Mouse (Mus musculus) lung, embryonic 14.5 days (tissue): ENCODE measurements around the gene Pygl. TPM values are rescaled to one million over a fixed set of nuclear protein-coding genes. Genes with fewer than 3 reads are reported as not detected.

Experiments used
- ATAC-seq: fragments of 200-750 bp; cut with Nextera tagmentation; 2 replicates; pipeline ENCODE4 v1.8.0; 2017; ENCODE audit warnings: mild to moderate bottlenecking, moderate TSS enrichment, moderate library complexity; ENCODE audit not compliant: insufficient read depth
- DNase-seq: peaks from one replicate; pipeline ENCODE4 v3.0.0-alpha.2; 2015
- H3K27ac ChIP-seq: fragments of 300-500 bp; sonication (generic); 2 replicates; pipeline ENCODE4 v1.5.1; 2014; ENCODE audit warnings: low read depth, mild to moderate bottlenecking, moderate library complexity
- H3K27me3 ChIP-seq: fragments of 300-500 bp; sonication (generic); 2 replicates; pipeline ENCODE4 v1.6.1; 2014; ENCODE audit warnings: low read length, control low read depth; ENCODE audit not compliant: insufficient read depth
- H3K36me3 ChIP-seq: fragments of 300-500 bp; sonication (generic); 2 replicates; pipeline ENCODE4 v1.6.1; 2014; ENCODE audit warnings: control low read depth; ENCODE audit not compliant: insufficient read depth
- H3K4me1 ChIP-seq: fragments of 300-500 bp; sonication (generic); 2 replicates; pipeline ENCODE4 v1.6.1; 2014; ENCODE audit warnings: antibody characterized with exemption, control low read depth; ENCODE audit not compliant: insufficient read depth
- H3K4me2 ChIP-seq: fragments of 300-500 bp; sonication (generic); 2 replicates; pipeline ENCODE4 v1.6.1; 2014; ENCODE audit warnings: mild to moderate bottlenecking
- H3K4me3 ChIP-seq: fragments of 300-500 bp; sonication (generic); 2 replicates; pipeline ENCODE4 v1.5.1; 2014; ENCODE audit warnings: low read depth, low read length
- H3K9ac ChIP-seq: fragments of 300-500 bp; sonication (generic); 2 replicates; pipeline ENCODE4 v1.6.1; 2014
- H3K9me3 ChIP-seq: fragments of 300-500 bp; sonication (generic); 2 replicates; pipeline ENCODE4 v1.6.1; 2016; ENCODE audit warnings: low read depth, low read length, control low read depth
- CTCF ChIP-seq: IDR thresholded peaks from 2 replicates; pipeline ENCODE4 v1.5.1; 2016; ENCODE audit warnings: antibody characterized with exemption, low read depth
- WGBS: fragments of 180-500 bp; shearing (Covaris S2); extraction: QIAGEN DNeasy Blood & Tissue Kit; methylation state at CpG from one replicate; pipeline ENCODE4 v1.1.7; 2014; 5-methylcytosine and 5-hydroxymethylcytosine counted together
- polyA plus RNA-seq: library from polyadenylated mRNA; unstranded; fragments of >200 nt; fragmentation: Nextera tagmentation; extraction: Ambion mirVana; gene quantifications from 2 replicates; pipeline ENCODE4 v1.2.1, GENCODE M21; 2014

Gene Pygl
- polyA plus RNA-seq, 1 experiment from 2014 or later, result 39.0 TPM

- ATAC-seq (no peak), DNase-seq (no peak)
- TF ChIP-seq CTCF, result no peak
- Histone ChIP-seq H3K36me3 (peaks cover 2% of the 10 kb centered on the region; the same call in 1 of the 2 replicates), H3K27ac (no peak overlapping the region), H3K27me3 (no peaks in the 10 kb centered on the region), H3K9me3 (no peaks in the 10 kb centered on the region), H3K4me2 (no peak overlapping the region), H3K9ac (no peak overlapping the region), H3K4me1 (no peaks in the 10 kb centered on the region), H3K4me3 (no peak overlapping the region)
- WGBS, result 81% methylated on average over 4 of the region's 4 CpGs
Measured at GRCm38 (mm10) chr12:70212501-70212900, 18.8 kb downstream of the Pygl start.

GRCm38 (mm10) chr12:70208214-70208613 lies 23.1 kb downstream of the Pygl start:
- no peaks in the 10 kb centered on the region for H3K27me3 ChIP-seq
- DNase-seq (no peak), ATAC-seq (no peak)
- no peak for TF ChIP-seq CTCF
- peaks cover 4% of the 10 kb centered on the region; the same call in 1 of the 2 replicates for H3K36me3 ChIP-seq
- no peaks in the 10 kb centered on the region for H3K9me3 ChIP-seq
- H3K4me3 ChIP-seq, result no peak overlapping the region
- H3K4me1 ChIP-seq, result no peaks in the 10 kb centered on the region
- 62% methylated on average over 5 of the region's 5 CpGs for WGBS
- H3K4me2 ChIP-seq, result no peak overlapping the region
- H3K27ac ChIP-seq, result no peak overlapping the region
- no peak overlapping the region for H3K9ac ChIP-seq

- no peak for DNase-seq
- Histone ChIP-seq H3K27me3 (no peaks in the 10 kb centered on the region), H3K4me3 (no peak overlapping the region), H3K9ac (no peak overlapping the region), H3K4me2 (no peak overlapping the region), H3K4me1 (no peaks in the 10 kb centered on the region), H3K9me3 (no peaks in the 10 kb centered on the region), H3K36me3 (peaks cover 4% of the 10 kb centered on the region; the same call in 1 of the 2 replicates), H3K27ac (no peak overlapping the region)
- 78% methylated on average over 8 of the region's 8 CpGs for WGBS
- no peak for ATAC-seq
- TF ChIP-seq CTCF, result no peak
Measured at GRCm38 (mm10) chr12:70204433-70204832, 26.9 kb downstream of the Pygl start.

- WGBS, result 73% methylated on average over 5 of the region's 5 CpGs
- Histone ChIP-seq H3K4me1 (no peaks in the 10 kb centered on the region), H3K27ac (no peak overlapping the region), H3K9me3 (no peaks in the 10 kb centered on the region), H3K9ac (no peak overlapping the region), H3K4me2 (no peak overlapping the region), H3K4me3 (no peak overlapping the region), H3K27me3 (no peaks in the 10 kb centered on the region), H3K36me3 (peaks cover 12% of the 10 kb centered on the region; the same call in 1 of the 2 replicates)
- DNase-seq (no peak), ATAC-seq (no peak)
- TF ChIP-seq CTCF, result peak; percentile 47
Measured at GRCm38 (mm10) chr12:70201926-70202529, 29.3 kb downstream of the Pygl start.

- Histone ChIP-seq H3K36me3 (peaks cover 15% of the 10 kb centered on the region; the same call in 1 of the 2 replicates), H3K27ac (no peak overlapping the region), H3K4me1 (no peaks in the 10 kb centered on the region), H3K27me3 (no peaks in the 10 kb centered on the region), H3K4me3 (no peak overlapping the region), H3K9me3 (no peaks in the 10 kb centered on the region), H3K9ac (no peak overlapping the region), H3K4me2 (no peak overlapping the region)
- ATAC-seq (no peak), DNase-seq (no peak)
- 78% methylated on average over 5 of the region's 5 CpGs for WGBS
- no peak for TF ChIP-seq CTCF
Measured at GRCm38 (mm10) chr12:70196341-70196740, 34.9 kb downstream of the Pygl start.

- Histone ChIP-seq H3K27me3 (no peaks in the 10 kb centered on the region), H3K4me2 (no peak overlapping the region), H3K9me3 (no peaks in the 10 kb centered on the region), H3K36me3 (peaks cover 15% of the 10 kb centered on the region; the same call in 1 of the 2 replicates), H3K27ac (no peak overlapping the region), H3K4me1 (no peaks in the 10 kb centered on the region), H3K9ac (no peak overlapping the region), H3K4me3 (no peak overlapping the region)
- ATAC-seq, result no peak
- 92% methylated on average over 6 of the region's 6 CpGs for WGBS
- DNase-seq, result no peak
- no peak for TF ChIP-seq CTCF
Measured at GRCm38 (mm10) chr12:70195426-70195825, 35.9 kb downstream of the Pygl start.

- peak overlapping the region; percentile 24 for H3K4me3 ChIP-seq
- ATAC-seq, result no peak
- H3K4me2 ChIP-seq, result peak overlapping the region; percentile 47
- WGBS, result 24% methylated on average over 19 of the region's 19 CpGs
- H3K9me3 ChIP-seq, result no peaks in the 10 kb centered on the region
- no peak for TF ChIP-seq CTCF
- H3K27ac ChIP-seq, result no peak overlapping the region
- no peaks in the 10 kb centered on the region for H3K27me3 ChIP-seq
- no peaks in the 10 kb centered on the region for H3K4me1 ChIP-seq
- peaks cover 10% of the 10 kb centered on the region; the same call in 1 of the 2 replicates for H3K36me3 ChIP-seq
- H3K9ac ChIP-seq, result no peak overlapping the region
- peak; percentile 27 for DNase-seq
Measured at GRCm38 (mm10) chr12:70192267-70192727, 39.0 kb downstream of the Pygl start.
